Mouse (Mus musculus): ENCODE measurements at regions not wholly inside any gene's neighbourhood (a gene's known extent, or its start where the extent isn't known, plus 50 kb on each side); places are given as distances from the start of the nearest gene placed in this dataset.

GRCm38 (mm10) chr2:123165384-123165783 is 400.3 kb downstream of the Sqor start:
- Histone ChIP-seq H3K9ac (no peak overlapping the region), H3K27ac (no peak overlapping the region), H3K36me3 (no peaks in the 10 kb centered on the region), H3K9me3 (replicated peaks) (no peaks in the 10 kb centered on the region), H3K4me3 (no peak overlapping the region), H3K4me2 (no peak overlapping the region), H3K4me1 (replicated peaks) (0 out of 2 replicates have a peak, but pooled peaks cover 4% of the 10 kb centered on the region), H3K27me3 (no peaks in the 10 kb centered on the region)
- ATAC-seq (replicated peaks; ENCODE audit: insufficient number of reproducible peaks, insufficient read depth, low FRiP score, low read depth): no peak

GRCm38 (mm10) chr2:123170611-123171010 is 405.6 kb downstream of the Sqor start:
- 16% methylated on average over 1 of the region's 1 CpGs for WGBS
- 0 out of 2 replicates have a peak, but pooled peaks have one; percentile 31 for ATAC-seq (replicated peaks; ENCODE audit: insufficient number of reproducible peaks, insufficient read depth, low FRiP score, low read depth)
- H3K4me3 ChIP-seq: no peak overlapping the region
- no peaks in the 10 kb centered on the region for H3K9me3 ChIP-seq (replicated peaks)
- no peak overlapping the region for H3K9ac ChIP-seq
- peak overlapping the region; percentile 63 for H3K27ac ChIP-seq
- peaks cover 4% of the 10 kb centered on the region; the same call in 1 of the 2 replicates for H3K4me1 ChIP-seq (replicated peaks)
- no peak overlapping the region for H3K4me2 ChIP-seq
- H3K27me3 ChIP-seq: no peaks in the 10 kb centered on the region
- H3K36me3 ChIP-seq: no peaks in the 10 kb centered on the region

- Histone ChIP-seq H3K36me3 (no peaks in the 10 kb centered on the region), H3K4me1 (replicated peaks) (no peaks in the 10 kb centered on the region), H3K27ac (no peak overlapping the region), H3K27me3 (no peaks in the 10 kb centered on the region), H3K9ac (no peak overlapping the region), H3K9me3 (replicated peaks) (no peaks in the 10 kb centered on the region), H3K4me3 (no peak overlapping the region), H3K4me2 (no peak overlapping the region)
- no peak for ATAC-seq (replicated peaks; ENCODE audit: insufficient number of reproducible peaks, insufficient read depth, low FRiP score, low read depth)
These were observed 417.2 kb downstream of the Sqor start for GRCm38 (mm10) chr2:123182208-123182607.

GRCm38 (mm10) chr2:123190795-123191582 is 426.0 kb downstream of the Sqor start:
- no peak overlapping the region for H3K9ac ChIP-seq
- no peak overlapping the region for H3K4me2 ChIP-seq
- H3K36me3 ChIP-seq: no peaks in the 10 kb centered on the region
- H3K4me1 ChIP-seq (replicated peaks): no peaks in the 10 kb centered on the region
- no peak for ATAC-seq (replicated peaks; ENCODE audit: insufficient number of reproducible peaks, insufficient read depth, low FRiP score, low read depth)
- no peak overlapping the region for H3K27ac ChIP-seq
- no peaks in the 10 kb centered on the region for H3K9me3 ChIP-seq (replicated peaks)
- 57% methylated on average over 3 of the region's 3 CpGs for WGBS
- H3K27me3 ChIP-seq: no peaks in the 10 kb centered on the region
- no peak overlapping the region for H3K4me3 ChIP-seq

GRCm38 (mm10) chr2:123194533-123194932 is 429.5 kb downstream of the Sqor start:
- Histone ChIP-seq H3K36me3 (no peaks in the 10 kb centered on the region), H3K27me3 (no peaks in the 10 kb centered on the region), H3K9me3 (replicated peaks) (no peaks in the 10 kb centered on the region), H3K4me1 (replicated peaks) (no peaks in the 10 kb centered on the region), H3K4me2 (no peak overlapping the region), H3K27ac (no peak overlapping the region), H3K4me3 (no peak overlapping the region), H3K9ac (no peak overlapping the region)
- 56% methylated on average over 1 of the region's 1 CpGs for WGBS
- ATAC-seq (replicated peaks; ENCODE audit: insufficient number of reproducible peaks, insufficient read depth, low FRiP score, low read depth): no peak

Measured in heart, embryonic 15.5 days (tissue).